Mouse (Mus musculus) E14TG2a.4 (cell line): ENCODE measurements at regions not wholly inside any gene's neighbourhood (a gene's known extent, or its start where the extent isn't known, plus 50 kb on each side); places are given as distances from the start of the nearest gene placed in this dataset.

Source experiments
- CTCF ChIP-seq: conservative IDR thresholded peaks from 2 replicates; pipeline ENCODE4 v1.5.1; 2014; ENCODE audit warnings: low read length
- NANOG ChIP-seq: IDR thresholded peaks from 2 replicates; pipeline ENCODE4 v1.6.1; 2014; ENCODE audit warnings: borderline replicate concordance, low read length, mixed read lengths
- POU5F1 ChIP-seq: IDR thresholded peaks from 2 replicates; pipeline ENCODE4 v1.6.1; 2014; ENCODE audit warnings: low read length, borderline replicate concordance

DNA sequence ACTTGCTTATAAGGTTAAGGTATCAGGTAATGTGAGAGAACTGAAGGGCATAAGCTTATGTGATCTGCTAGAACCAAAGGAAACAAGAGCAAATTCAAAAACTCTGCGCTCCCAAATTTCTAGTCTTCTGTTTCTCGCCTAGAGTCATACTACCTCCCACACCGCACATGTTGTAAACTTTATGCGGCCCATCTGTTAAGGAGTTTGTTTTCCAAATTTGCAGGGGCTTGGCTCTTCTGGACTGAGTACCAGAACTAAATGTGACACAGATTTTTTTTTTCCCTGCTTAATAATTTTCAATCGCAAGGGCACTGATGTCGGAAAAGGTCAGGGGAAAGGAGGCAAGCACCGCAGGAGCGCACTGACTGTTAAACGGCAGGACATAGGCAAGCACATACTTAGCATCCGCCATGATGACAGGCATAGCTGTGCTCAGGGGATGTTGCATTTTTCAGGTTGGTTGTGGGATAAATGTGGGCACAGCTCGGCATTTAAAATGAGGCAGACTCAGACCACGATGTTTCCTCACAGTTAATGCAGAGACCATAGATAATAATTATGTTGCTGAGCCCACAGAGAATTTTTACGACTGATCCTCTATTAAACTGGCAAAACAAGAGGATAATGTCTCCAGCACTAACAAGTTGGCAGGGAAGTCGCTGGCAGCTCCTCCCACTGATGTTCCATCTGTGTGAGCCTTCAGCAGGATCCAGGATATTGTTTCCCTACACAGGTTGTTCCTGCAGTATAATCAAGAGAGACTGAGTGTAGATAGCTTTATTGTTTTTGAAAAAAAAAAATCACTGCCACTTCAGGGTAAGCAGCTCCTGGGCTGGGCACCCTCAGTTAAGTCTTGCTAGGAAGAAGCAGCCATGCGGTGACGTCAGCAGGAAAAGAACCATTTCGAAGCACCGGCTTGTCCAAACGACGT is 428.2 kb upstream of the Atp2b1 start:
- TF ChIP-seq CTCF (no peak), NANOG (no peak), POU5F1 (no peak)
